Comparison of ENCODE assay signal across 24 mouse cellular contexts in genomic region chr11:42903459-42904012, GRCm38 (mm10).
DNase-seq lines count a peak whose midpoint lies in the region; ATAC-seq and TF ChIP-seq lines count a peak whose summit lies in the region.
"Had no signal": no experiment of that assay in that cellular context is flagged by ENCODE, and none has a peak within 500 bp of the region (broad histone marks: within the 10 kb centered on the region; RNA-seq: fewer than 3 reads in every experiment).

No protein-coding gene starts in this region.

- no peak overlapping the region for H3K27ac ChIP-seq in CH12.LX (ENCODE audit: insufficient read depth, low read depth)
- H3K27ac ChIP-seq in liver, embryonic 12.5 days, result no peak overlapping the region
- H3K27ac ChIP-seq: forebrain, embryonic 13.5 days; heart, adult 2 months; heart, embryonic 13.5 days; hindbrain, embryonic 15.5 days; intestine, embryonic 15.5 days; liver, embryonic 14.5 days; macrophage; midbrain, embryonic 15.5 days had no signal

- no peaks in the 10 kb centered on the region for H3K27me3 ChIP-seq in CH12.LX (replicated peaks)
- H3K27me3 ChIP-seq in liver, embryonic 12.5 days (replicated peaks), result no peaks in the 10 kb centered on the region
- H3K27me3 ChIP-seq: forebrain, embryonic 13.5 days; heart, embryonic 13.5 days; hindbrain, embryonic 15.5 days; intestine, embryonic 15.5 days; midbrain, embryonic 15.5 days had no signal

- in situ Hi-C loops in CH12.LX (cut with MboI; ENCODE audit: low pct_ligation_motif_present, low pct_unique_long_range_greater_than_20kb, low sequenced_read_pairs), result no loop called here

- peak in 1 of 2 experiments; percentile 40; a peak in 1 of 4 replicates for TF ChIP-seq CTCF in CH12.LX (conservative IDR thresholded peaks at IDR 0.05 in 1 of 2, IDR thresholded peaks at IDR 0.05 in 1 of 2; ENCODE audit: low read depth in 2 of 2, low read length in 2 of 2)

- no peak overlapping the region for H3K4me2 ChIP-seq in CH12.LX (ENCODE audit: insufficient read depth, low read depth, poor library complexity, severe bottlenecking)
- no peak overlapping the region for H3K4me2 ChIP-seq in liver, embryonic 12.5 days
- H3K4me2 ChIP-seq: forebrain, embryonic 13.5 days; heart, embryonic 13.5 days; hindbrain, embryonic 15.5 days; intestine, embryonic 15.5 days; lung, embryonic 14.5 days; midbrain, embryonic 15.5 days had no signal

- no peak for TF ChIP-seq POLR2A in CH12.LX (IDR thresholded peaks at IDR 0.05; ENCODE audit: low read depth, low read length)

- H3K4me3 ChIP-seq in CH12.LX (replicated peaks in 1 of 3; ENCODE audit: low read depth in 2 of 3, low read length in 2 of 3, poor library complexity in 1 of 3), result no peak overlapping the region
- H3K4me3 ChIP-seq in liver, embryonic 12.5 days, result no peak overlapping the region
- H3K4me3 ChIP-seq: forebrain, embryonic 13.5 days; heart, adult 2 months; heart, embryonic 13.5 days; hindbrain, embryonic 15.5 days; intestine, embryonic 15.5 days; midbrain, embryonic 15.5 days had no signal

- peak; percentile 74; the same call in 1 of the 2 replicates for ATAC-seq in cerebellum, adult (ENCODE audit: insufficient number of reproducible peaks, low FRiP score, low TSS enrichment)
- ATAC-seq in liver, embryonic 12.5 days, result no peak
- ATAC-seq: forebrain, embryonic 13.5 days; intestine, embryonic 15.5 days; midbrain, embryonic 15.5 days had no signal

- no peaks in the 10 kb centered on the region for H3K4me1 ChIP-seq in CH12.LX (ENCODE audit: control insufficient read depth in 1 of 2, insufficient read depth in 2 of 2)
- no peaks in the 10 kb centered on the region for H3K4me1 ChIP-seq in liver, embryonic 12.5 days
- H3K4me1 ChIP-seq: forebrain, embryonic 13.5 days; heart, embryonic 13.5 days; hindbrain, embryonic 15.5 days; intestine, embryonic 15.5 days; midbrain, embryonic 15.5 days had no signal

- no peak overlapping the region for H3K9ac ChIP-seq in CH12.LX (ENCODE audit: insufficient read depth, low read depth)
- H3K9ac ChIP-seq in liver, embryonic 12.5 days, result no peak overlapping the region
- H3K9ac ChIP-seq: forebrain, embryonic 13.5 days; heart, embryonic 13.5 days; hindbrain, embryonic 15.5 days; intestine, embryonic 15.5 days; liver, embryonic 14.5 days; lung, embryonic 14.5 days; midbrain, embryonic 15.5 days had no signal

- WGBS in liver, embryonic 12.5 days (ENCODE audit: insufficient replicate concordance), result 59% methylated on average over 5 of the region's 5 CpGs

- H3K36me3 ChIP-seq in CH12.LX (replicated peaks in 1 of 2; ENCODE audit: control insufficient read depth in 1 of 2, insufficient read depth in 1 of 2, low read length in 1 of 2), result no peaks in the 10 kb centered on the region
- no peaks in the 10 kb centered on the region for H3K36me3 ChIP-seq in liver, embryonic 12.5 days
- H3K36me3 ChIP-seq: G1E; heart, embryonic 13.5 days; hindbrain, embryonic 15.5 days; intestine, embryonic 15.5 days; midbrain, embryonic 15.5 days had no signal

- DNase-seq in cerebellum, postnatal 4 days (ENCODE audit: low spot score in 2 of 2), result no peak
- DNase-seq in CH12.LX (ENCODE audit: extremely low read depth), result no peak
- peak; percentile 77 to 78 for DNase-seq in cerebellum, adult 18-20 months
- DNase-seq in cerebellum, postnatal 14 days, result peak; percentile 81 to 89
- no peak for DNase-seq in lung, postnatal 25 days (ENCODE audit: low spot score)
- no peak for DNase-seq in right cerebral cortex, postnatal 36 days (ENCODE audit: low spot score in 2 of 2)
- DNase-seq: adrenal gland, postnatal 10 days; gastrocnemius, postnatal 36 days; heart, adult 2 months; kidney, adult 8-10 months; kidney, postnatal 10 days; layer of hippocampus, postnatal 36 days; lung, embryonic 14.5 days; thymus, adult 2 months had no signal

- TF ChIP-seq RAD21 in CH12.LX (IDR thresholded peaks at IDR 0.05; ENCODE audit: low read depth, low read length), result peak; percentile 48

- no peak for TF ChIP-seq EP300 in CH12.LX (IDR thresholded peaks at IDR 0.05; ENCODE audit: low read length)

- H3K79me2 ChIP-seq in CH12.LX (replicated peaks; ENCODE audit: control insufficient read depth, extremely low read depth, insufficient read depth, poor library complexity, severe bottlenecking), result no peaks in the 10 kb centered on the region

- H3K9me3 ChIP-seq in CH12.LX (replicated peaks; ENCODE audit: low read length), result no peaks in the 10 kb centered on the region
- H3K9me3 ChIP-seq in liver, embryonic 12.5 days (replicated peaks), result no peaks in the 10 kb centered on the region
- H3K9me3 ChIP-seq: forebrain, embryonic 13.5 days; heart, embryonic 13.5 days; hindbrain, embryonic 15.5 days; intestine, embryonic 15.5 days; midbrain, embryonic 15.5 days had no signal

- dilution Hi-C loops in CH12.LX (cut with MboI; ENCODE audit: extremely low pct_ligation_motif_present, extremely low pct_unique_long_range_greater_than_20kb, low sequenced_read_pairs), result no loop called here

TF ChIP-seq in CH12.LX, 34 proteins besides CTCF, POLR2A, EP300 and RAD21:
- TF ChIP-seq TCF12 (IDR thresholded peaks at IDR 0.05; ENCODE audit: low read depth, low read length), result no peak
- no peak for TF ChIP-seq UBTF (IDR thresholded peaks at IDR 0.05; ENCODE audit: low read depth, low read length)
- no peak for TF ChIP-seq JUN (IDR thresholded peaks at IDR 0.05; ENCODE audit: insufficient read depth, low read depth, low read length)
- no peak for TF ChIP-seq POLR2AphosphoS2 (IDR thresholded peaks at IDR 0.05; ENCODE audit: low read depth, low read length)
- TF ChIP-seq GABPA (IDR thresholded peaks at IDR 0.05; ENCODE audit: insufficient replicate concordance, low read depth, low read length), result no peak
- no peak for TF ChIP-seq SMC3 (IDR thresholded peaks at IDR 0.05; ENCODE audit: low read depth, low read length)
- no peak for TF ChIP-seq ZKSCAN1 (IDR thresholded peaks at IDR 0.05; ENCODE audit: borderline replicate concordance, low read depth, low read length)
- TF ChIP-seq ELF1 (IDR thresholded peaks at IDR 0.05; ENCODE audit: low read depth, low read length), result no peak
- no peak for TF ChIP-seq NELFE (IDR thresholded peaks at IDR 0.05; ENCODE audit: low read depth, low read length)
- TF ChIP-seq E2F4 (IDR thresholded peaks at IDR 0.05; ENCODE audit: insufficient replicate concordance, low read depth, low read length), result no peak
- TF ChIP-seq MAX (IDR thresholded peaks at IDR 0.05; ENCODE audit: low read length), result no peak
- no peak for TF ChIP-seq ZMIZ1 (IDR thresholded peaks at IDR 0.05; ENCODE audit: low read depth, low read length)
- TF ChIP-seq USF1 (IDR thresholded peaks at IDR 0.05; ENCODE audit: low read depth, low read length), result no peak
- no peak for TF ChIP-seq CHD1 (IDR thresholded peaks at IDR 0.05; ENCODE audit: low read depth, low read length)

Comparison
In these comparisons a context has a peak if more than half of its experiments do, and no peak if none do; other contexts are left out.
1. DNase-seq: peak in cerebellum, adult 18-20 months (2 of 2) and cerebellum, postnatal 14 days (2 of 2); none in cerebellum, postnatal 4 days (0 of 2), CH12.LX (single experiment), lung, postnatal 25 days (single experiment) and right cerebral cortex, postnatal 36 days (0 of 2).